Mouse (Mus musculus) brain, embryonic 14.5 days (tissue): ENCODE results near the gene Dpm3. TPM values are rescaled to one million over a fixed set of nuclear protein-coding genes. Genes with fewer than 3 reads are reported as not detected.

ENCODE experiments used
- DNase-seq: peaks from one replicate; pipeline ENCODE4 v3.0.0-alpha.2; 2011; ENCODE audit warnings: low read depth
- CTCF ChIP-seq: fragments of 200-500 bp; IDR thresholded peaks from 2 replicates; pipeline ENCODE4 v1.5.1; 2012; ENCODE audit warnings: inconsistent platforms, mild to moderate bottlenecking, moderate library complexity, borderline replicate concordance; ENCODE audit not compliant: insufficient read depth, insufficient read length; ENCODE audit errors: extremely low read depth
- POLR2A ChIP-seq: fragments of 200-500 bp; IDR thresholded peaks from 2 replicates; pipeline ENCODE4 v1.6.1; 2012; ENCODE audit warnings: mild to moderate bottlenecking, inconsistent platforms, borderline replicate concordance; ENCODE audit not compliant: poor library complexity, insufficient read depth, insufficient read length, severe bottlenecking; ENCODE audit errors: extremely low read depth
- polyA plus RNA-seq: library from polyadenylated mRNA; depleted of rRNA; stranded (reverse); fragments of >200 nt; gene quantifications from 2 replicates; pipeline ENCODE4 v1.2.3, GENCODE M21; 2012

Dpm3 gene
- polyA plus RNA-seq, 1 experiment: 145 TPM

DNA sequence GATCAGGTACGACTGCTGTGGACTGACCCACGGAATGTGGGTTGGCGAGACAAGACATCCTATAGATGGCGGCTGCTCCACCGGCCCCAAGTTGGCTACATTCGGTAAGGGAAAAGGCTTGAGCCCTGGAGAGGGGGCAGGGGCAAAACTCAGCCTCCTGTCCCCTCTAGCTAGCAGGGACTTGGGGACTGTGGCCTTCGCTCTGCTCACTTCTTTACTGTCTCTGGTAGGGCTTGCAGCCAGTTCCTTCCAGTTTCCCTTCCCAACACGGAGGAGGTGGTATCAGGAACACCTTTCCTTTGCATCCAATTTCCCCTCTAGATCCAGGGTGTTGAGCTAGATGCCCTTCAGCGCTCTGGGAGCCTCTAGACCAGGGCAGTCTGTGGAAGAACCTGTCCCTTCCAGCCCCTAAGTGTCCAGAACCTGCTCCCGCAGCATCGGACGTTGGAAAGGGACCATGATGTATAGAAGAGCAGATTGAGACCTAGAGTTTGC, 33.8 kb upstream of the Dpm3 start:
- no peak for DNase-seq
- TF ChIP-seq CTCF: no peak
- TF ChIP-seq POLR2A: no peak

DNA sequence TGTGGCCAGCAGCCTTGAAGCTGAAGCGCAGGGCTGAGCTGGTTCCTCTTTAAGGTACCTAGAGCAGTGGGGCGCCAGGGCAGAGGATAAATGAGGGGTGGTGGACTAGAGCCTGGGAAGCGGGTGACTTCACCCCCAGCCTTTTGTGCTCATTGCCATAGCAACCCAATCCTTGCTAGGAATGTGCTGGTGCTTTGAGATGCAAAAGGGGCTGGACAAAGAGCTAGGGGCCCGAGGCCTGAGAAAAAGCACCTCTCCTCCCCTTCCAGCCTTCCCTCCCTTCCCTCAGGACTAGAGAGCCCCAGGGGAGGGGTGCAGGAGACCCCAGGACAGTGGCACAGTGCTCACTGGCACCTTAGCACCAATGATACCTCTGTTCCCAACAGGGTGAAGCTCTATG, 33.2 kb upstream of the Dpm3 start:
- no peak for TF ChIP-seq CTCF
- TF ChIP-seq POLR2A: peak; percentile 23; the same call in 1 of the 2 replicates
- DNase-seq: peak; percentile 97

DNA sequence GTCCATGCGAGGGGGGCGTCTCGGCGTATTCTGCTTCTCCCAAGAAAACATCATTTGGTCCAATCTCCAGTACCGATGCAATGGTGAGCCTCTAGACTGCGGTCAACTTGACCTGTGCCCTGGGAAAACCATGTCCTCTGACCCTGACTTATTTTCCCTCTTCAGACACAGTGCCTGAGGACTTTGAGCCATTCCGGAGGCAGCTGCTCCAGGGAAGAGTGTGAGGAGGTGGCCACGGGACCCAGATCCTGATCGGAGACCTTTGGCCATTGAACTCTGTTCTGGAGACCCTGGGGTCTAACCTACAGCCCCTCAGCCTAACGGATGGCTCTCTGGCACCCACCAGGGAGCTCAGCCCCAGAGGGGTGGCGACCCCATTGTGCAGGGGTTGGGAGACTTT, 32.8 kb upstream of the Dpm3 start:
- no peak for TF ChIP-seq POLR2A
- no peak for TF ChIP-seq CTCF
- no peak for DNase-seq

DNA sequence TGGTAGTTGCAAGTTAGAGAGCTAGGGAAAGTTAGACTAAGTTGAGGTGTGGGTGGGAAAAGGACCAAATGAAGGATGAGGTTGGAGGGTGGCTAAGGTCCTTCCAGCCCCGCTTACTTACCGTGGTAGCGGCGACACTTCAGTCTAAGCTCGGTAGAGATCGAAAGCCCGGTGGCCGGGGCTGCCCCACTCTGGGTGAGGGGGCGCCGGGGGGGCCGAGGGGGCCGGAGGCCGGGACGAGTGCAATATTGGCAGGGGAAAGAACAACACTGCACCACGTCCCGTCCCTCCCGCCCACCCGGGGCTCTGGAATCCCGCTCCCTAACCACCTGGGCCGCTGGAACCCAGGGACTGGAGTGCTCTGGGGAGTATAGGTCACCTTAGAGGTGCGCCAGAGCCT, 32.3 kb upstream of the Dpm3 start, which contains the start of gene Mtx1:
Gene Mtx1, minus strand, starts transcription at position 189 of the 400 bp plus-strand sequence.
- DNase-seq: no peak
- no peak for TF ChIP-seq POLR2A
- TF ChIP-seq CTCF: no peak

DNA sequence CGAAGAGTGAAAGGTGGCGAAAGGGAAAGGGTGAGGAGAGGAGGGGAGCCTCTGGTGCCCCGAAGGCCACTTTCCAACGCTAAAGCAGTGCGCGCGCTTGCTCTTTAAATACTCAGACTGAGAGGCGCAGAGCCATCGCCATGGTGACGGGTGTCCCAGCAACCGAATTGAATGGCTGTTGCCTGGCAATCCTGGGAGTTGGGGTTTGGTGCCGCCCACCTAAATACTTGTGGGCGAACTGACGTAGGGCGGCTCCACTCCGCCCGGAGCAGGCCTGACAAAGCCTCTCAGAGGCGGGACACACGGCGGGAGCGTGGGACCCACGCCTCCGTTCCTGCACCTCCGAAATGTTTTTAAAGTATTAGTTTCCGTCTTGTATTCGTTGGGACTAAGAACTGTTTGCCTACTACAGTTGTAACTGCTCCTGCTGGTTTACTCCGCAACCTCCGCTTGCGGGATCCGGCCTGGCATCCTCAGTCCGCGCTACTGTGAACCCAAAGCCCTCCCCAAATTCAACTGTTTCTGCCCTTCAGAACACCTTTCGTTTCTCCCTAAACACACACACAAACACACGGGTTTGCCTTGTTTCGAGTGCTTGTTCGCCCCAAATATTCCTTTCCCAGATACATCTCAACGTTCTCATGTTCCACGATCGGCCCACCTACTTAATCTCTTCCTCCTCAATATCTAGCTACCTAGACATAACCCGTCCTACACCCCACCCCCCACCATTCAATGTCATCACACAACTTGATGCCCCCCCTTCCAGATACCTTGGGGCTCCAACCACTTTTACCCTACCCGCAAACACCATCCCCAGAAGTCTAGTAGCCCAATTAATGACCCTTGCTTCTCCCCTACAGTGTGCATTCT, 31.6 kb upstream of the Dpm3 start:
- DNase-seq: peak; percentile 99
- TF ChIP-seq POLR2A (peak; percentile 82; the same call in 1 of the 2 replicates), CTCF (no peak)

DNA sequence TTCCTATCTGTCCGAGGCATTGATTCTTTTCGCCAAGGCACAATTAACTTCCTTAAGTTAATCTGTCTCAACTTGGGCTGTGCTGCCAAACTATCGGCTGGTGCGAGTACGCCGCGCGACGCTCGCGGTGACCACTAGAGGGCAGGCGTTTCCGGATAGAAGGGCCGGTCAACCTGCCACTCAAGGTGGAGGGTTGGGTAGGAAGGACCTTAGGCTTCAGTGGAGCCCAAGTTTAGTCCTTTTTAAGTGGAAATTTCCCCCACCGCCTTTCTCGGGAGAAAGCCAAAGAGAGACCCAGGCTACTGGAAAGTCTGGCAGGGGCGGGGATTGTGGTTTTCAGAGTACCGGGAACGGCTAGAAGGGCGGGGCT, 31.0 kb upstream of the Dpm3 start:
- TF ChIP-seq POLR2A (no peak), CTCF (peak; percentile 94)
- DNase-seq: peak; percentile 93

DNA sequence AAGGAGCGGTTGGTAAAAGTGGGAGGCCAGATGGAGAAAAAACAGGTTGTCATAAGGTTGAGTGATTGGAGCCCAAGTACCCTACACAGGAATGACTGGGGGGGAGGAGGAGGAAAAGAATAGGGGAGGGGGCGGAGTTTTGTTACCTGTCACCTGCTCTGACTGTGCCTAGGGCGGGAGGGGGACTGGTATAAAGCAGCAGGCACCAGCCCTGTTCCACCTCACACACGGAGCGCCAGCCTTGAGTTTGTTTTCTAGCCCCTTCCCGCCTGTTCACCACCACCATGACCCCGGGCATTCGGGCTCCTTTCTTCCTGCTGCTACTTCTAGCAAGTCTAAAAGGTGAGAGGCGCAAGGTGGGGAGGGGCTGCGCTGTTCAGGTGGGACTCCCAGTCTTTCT, 30.3 kb upstream of the Dpm3 start, which contains the start of gene Muc1:
Gene Muc1, plus strand, starts transcription at position 222 of the 400 bp plus-strand sequence.
- no peak for DNase-seq
- TF ChIP-seq POLR2A: no peak
- no peak for TF ChIP-seq CTCF

DNA sequence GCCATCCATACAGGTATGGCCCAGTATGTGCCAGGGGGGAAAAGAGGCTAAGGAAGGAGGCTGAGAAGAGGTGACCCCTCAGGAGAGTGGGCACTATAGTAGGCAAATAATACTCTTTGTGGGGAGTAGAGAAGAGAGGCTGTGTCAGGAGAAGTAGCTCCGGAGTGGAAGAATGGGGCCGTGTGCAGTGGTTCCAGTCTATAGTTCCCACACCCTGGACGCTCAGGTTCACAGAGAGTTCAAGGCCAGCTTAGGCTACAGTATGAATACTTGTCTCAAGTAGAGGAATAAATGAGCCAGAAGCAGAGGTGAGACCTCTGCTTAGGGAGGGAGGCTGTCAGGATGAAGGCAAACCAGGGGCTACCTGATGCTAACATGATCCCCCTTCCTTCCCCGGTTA, 29.9 kb upstream of the Dpm3 start:
- no peak for TF ChIP-seq POLR2A
- DNase-seq: no peak

DNA sequence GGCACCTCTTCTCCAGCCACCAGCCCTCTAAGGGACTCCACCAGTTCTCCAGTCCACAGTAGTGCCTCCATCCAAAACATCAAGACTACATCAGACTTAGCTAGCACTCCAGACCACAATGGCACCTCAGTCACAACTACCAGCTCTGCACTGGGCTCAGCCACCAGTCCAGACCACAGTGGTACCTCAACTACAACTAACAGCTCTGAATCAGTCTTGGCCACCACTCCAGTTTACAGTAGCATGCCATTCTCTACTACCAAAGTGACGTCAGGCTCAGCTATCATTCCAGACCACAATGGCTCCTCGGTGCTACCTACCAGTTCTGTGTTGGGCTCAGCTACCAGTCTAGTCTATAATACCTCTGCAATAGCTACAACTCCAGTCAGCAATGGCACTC, 28.6 kb upstream of the Dpm3 start:
- no peak for DNase-seq
- TF ChIP-seq CTCF (no peak), POLR2A (no peak)

DNA sequence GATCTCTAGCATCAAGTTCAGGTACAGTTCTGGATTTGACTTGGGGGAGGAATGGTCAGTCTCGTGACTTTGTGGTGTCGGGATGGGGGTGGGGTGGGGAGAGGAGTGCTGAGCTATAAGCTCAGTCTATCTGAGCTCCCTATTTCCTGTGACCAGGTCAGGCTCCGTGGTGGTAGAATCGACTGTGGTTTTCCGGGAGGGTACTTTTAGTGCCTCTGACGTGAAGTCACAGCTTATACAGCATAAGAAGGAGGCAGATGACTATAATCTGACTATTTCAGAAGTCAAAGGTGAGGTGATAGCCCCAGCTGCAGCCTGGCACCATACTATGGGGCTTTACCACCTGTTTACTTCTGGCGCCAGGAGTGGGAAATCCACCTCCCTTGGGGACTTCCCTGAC, 27.8 kb upstream of the Dpm3 start:
- no peak for DNase-seq
- TF ChIP-seq POLR2A: no peak
- TF ChIP-seq CTCF: no peak

DNA sequence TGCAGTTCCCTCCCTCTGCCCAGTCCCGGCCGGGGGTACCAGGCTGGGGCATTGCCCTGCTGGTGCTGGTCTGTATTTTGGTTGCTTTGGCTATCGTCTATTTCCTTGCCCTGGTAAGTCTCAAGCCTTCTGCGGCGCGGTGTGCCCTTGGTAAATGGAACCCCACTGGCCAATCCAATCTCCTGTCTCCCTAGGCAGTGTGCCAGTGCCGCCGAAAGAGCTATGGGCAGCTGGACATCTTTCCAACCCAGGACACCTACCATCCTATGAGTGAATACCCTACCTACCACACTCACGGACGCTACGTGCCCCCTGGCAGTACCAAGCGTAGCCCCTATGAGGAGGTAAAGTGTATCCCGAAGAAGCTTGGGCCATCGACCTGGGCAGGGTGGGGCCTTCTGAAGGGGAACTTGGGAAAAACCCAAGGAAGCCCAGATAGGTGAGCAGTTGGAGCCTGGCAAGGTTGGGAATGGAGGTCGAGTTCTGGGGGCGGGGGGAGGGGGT, 27.3 kb upstream of the Dpm3 start:
- TF ChIP-seq CTCF: no peak
- no peak for TF ChIP-seq POLR2A
- no peak for DNase-seq

DNA sequence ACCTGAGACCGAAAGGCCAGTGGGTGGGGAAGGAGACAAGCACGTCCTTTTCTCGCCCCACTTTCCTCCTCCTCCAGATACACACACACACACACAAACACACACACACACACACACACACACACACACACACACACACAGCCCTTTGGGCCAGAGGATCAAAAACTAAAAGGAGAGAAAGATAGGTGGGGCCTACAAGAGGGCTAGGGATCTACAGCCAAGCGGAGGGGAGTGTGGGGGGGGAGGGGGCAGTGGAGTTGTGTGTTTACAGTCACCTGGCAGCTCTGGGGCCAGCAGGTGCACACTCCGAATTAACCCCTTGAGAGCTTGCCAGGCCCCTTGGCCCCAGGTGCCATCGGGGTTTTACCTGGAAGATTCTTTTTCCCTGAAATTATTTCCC, 26.5 kb upstream of the Dpm3 start:
- no peak for DNase-seq
- TF ChIP-seq POLR2A (no peak), CTCF (no peak)

DNA sequence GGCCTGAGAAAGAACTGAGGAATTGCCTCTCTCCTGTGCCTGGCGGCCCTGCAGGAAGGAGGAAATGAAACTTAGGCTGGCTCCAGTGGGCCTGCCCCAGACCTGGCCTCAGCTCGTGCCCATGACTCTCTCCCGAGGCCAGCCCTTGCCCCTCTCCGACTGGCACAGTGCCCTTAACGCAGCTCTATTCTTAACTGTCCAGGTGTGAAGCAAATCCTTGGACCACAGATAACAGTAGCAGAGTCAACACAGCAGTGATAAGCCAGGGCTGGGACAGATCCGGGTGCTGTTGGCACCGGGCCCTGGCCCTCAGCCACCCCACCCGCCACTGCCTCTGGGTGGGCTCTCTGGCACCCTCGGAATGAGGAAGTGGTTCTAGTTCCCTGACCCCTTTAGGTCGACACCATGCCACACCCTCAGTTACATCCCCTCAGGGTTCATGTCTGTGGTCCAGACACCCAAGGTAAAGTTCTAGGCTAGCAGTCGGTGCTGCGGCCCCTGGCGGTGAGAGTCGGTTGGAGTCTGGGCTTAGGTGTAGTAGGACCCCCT, 25.5 kb upstream of the Dpm3 start:
- TF ChIP-seq CTCF (no peak), POLR2A (no peak)
- DNase-seq: no peak

DNA sequence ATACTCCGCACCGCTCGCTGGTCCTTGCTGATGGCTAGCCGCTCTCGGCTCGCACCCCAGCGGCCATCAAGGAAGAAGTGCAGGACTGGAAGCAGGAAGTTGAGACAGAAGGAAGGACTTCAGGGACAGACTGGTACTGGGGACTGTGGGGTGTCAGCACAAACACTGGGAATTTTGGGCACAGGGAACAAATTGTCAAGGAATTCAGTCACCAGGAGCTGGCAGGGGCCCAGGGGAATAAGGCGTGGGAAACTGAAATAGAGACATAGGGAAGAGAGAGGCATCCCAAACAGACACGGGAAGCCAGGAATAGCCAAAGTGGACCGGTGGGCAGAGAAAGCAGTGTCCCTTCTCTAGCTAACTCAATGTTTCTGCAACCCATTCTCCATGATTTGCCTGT, 22.6 kb upstream of the Dpm3 start:
- TF ChIP-seq POLR2A (no peak), CTCF (no peak)
- no peak for DNase-seq

DNA sequence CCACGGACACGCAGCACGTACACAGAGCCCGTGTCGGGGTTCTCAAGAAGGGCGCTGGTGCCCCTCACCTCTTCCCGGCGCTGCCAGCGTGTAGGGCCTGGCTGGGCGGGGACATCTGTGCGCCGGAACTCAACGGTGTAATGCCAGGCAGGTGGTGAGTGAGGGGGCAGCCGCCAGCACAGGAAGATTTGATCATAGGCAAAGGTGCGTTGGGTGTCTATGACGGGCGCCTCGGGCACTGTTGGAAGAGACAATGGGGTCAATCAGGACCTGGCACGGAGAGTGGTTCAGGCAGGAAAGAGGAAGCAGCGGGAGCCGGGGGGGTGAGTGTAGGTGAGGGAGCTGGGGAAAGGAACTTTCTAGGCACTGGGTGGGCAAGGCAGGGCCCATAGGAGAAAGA, 21.5 kb upstream of the Dpm3 start:
- TF ChIP-seq POLR2A: no peak
- TF ChIP-seq CTCF: no peak
- DNase-seq: no peak
